Mouse (Mus musculus): ENCODE results near the gene Aox3. TPM values are rescaled to one million over a fixed set of nuclear protein-coding genes. Genes with fewer than 3 reads are reported as not detected.

The Aox3 gene
- total RNA-seq, 1 experiment, result 1.8 TPM

DNA sequence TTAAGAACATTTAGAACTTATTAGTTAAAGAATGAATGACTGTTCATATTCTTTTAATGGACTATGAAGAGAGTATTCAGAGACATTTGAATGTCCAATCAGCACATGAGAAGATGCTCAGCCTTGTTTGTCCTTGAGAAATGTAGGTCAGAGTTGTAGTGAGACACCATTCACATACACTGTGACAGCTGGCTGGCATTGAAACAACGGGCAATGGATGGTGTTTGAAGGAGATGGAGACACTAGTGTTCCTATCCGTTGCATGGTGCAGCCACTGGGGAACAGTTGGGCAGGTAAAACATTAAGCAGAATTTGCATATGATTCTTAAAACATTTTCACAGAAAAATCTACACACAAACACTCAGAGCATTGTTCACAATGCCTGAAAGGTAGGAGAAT, 5.9 kb upstream of the Aox3 start:
- DNase-seq (ENCODE audit: low read depth, low spot score), result no peak
- in situ Hi-C loops (cut with MboI; ENCODE audit: low sequenced_read_pairs in 2 of 2, unreplicated experiment in 2 of 2), result no loop called here
- Histone ChIP-seq H3K36me3 (ENCODE audit: control insufficient read depth, insufficient read depth, low read length, poor library complexity, severe bottlenecking) (no peaks in the 10 kb centered on the region), H3K9ac (ENCODE audit: insufficient read depth, low read depth, low read length, poor library complexity, severe bottlenecking) (no peak overlapping the region), H3K9me3 (ENCODE audit: control insufficient read depth, insufficient read depth, low read depth, low read length) (no peaks in the 10 kb centered on the region), H3K4me1 (ENCODE audit: control insufficient read depth in 2 of 2, insufficient read depth in 2 of 2, low read length in 2 of 2, poor library complexity in 1 of 2) (no peaks in the 10 kb centered on the region), H3K4me3 (ENCODE audit: insufficient read depth in 1 of 2, low read depth in 1 of 2, low read length in 2 of 2, poor library complexity in 1 of 2, severe bottlenecking in 1 of 2) (no peak overlapping the region), H3K27ac (ENCODE audit: insufficient read depth, low read depth, low read length, poor library complexity, severe bottlenecking) (no peak overlapping the region)
- TF ChIP-seq ZNF384 (IDR thresholded peaks at IDR 0.05; ENCODE audit: low read depth, low read length), result no peak
- no peak for TF ChIP-seq ZC3H11A (IDR thresholded peaks at IDR 0.05; ENCODE audit: borderline replicate concordance, low read depth, low read length)
- no peak for TF ChIP-seq HCFC1 (IDR thresholded peaks at IDR 0.05; ENCODE audit: borderline replicate concordance, insufficient read depth, low read length)
- TF ChIP-seq MAFK (IDR thresholded peaks at IDR 0.05; ENCODE audit: insufficient read depth, low read depth, low read length), result no peak
- no peak for TF ChIP-seq CHD2 (IDR thresholded peaks at IDR 0.05; ENCODE audit: low read depth, low read length)

DNA sequence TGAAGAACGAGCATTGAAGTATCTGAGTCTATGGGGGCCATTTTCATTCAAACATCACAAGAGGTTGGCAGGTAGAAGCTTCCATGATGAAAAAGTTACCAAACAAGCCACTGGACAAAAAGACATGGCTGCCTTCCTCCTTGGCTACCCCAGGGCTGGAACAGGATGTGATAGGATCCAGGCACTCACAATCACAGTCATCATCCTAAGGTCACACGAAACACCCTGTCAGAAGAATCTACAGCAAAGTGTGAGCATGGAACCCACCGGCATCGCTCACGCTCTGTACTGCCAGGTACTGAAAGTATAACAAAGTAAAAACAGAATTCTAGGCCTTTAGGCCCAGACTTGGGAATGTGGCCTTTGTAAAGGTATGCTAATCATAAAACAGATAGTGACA, 2.7 kb upstream of the Aox3 start:
- no peak for DNase-seq (ENCODE audit: low read depth, low spot score)
- no peak overlapping the region for H3K9ac ChIP-seq (ENCODE audit: insufficient read depth, low read depth, low read length, poor library complexity, severe bottlenecking)

DNA sequence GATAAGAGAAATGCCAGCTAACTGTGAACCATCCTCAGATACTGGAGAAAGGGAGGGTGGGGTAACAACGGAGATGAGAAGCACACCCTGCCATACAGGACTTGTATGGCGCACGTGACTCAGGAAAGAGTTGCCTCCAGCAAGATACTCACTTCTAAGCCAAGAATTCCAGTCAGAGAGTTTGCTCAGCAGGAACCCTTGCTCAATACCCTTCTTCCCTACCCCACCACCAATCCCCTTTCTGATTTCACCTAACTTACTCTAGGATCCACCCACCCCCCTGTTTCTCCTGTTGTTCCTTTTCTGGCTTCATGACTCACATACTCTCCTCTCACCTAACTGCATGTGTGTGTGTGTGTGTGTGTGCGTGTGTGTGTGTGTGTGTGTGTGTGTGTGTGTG, 1.6 kb upstream of the Aox3 start:
- H3K36me3 ChIP-seq (ENCODE audit: control insufficient read depth, insufficient read depth, low read length, poor library complexity, severe bottlenecking), result no peaks in the 10 kb centered on the region
- no peak for TF ChIP-seq ZNF384 (IDR thresholded peaks at IDR 0.05; ENCODE audit: low read depth, low read length)
- no peak for TF ChIP-seq HCFC1 (IDR thresholded peaks at IDR 0.05; ENCODE audit: borderline replicate concordance, insufficient read depth, low read length)
- TF ChIP-seq MAFK (IDR thresholded peaks at IDR 0.05; ENCODE audit: insufficient read depth, low read depth, low read length), result no peak
- TF ChIP-seq CHD2 (IDR thresholded peaks at IDR 0.05; ENCODE audit: low read depth, low read length), result no peak
- no peak for TF ChIP-seq ZC3H11A (IDR thresholded peaks at IDR 0.05; ENCODE audit: borderline replicate concordance, low read depth, low read length)
- H3K27ac ChIP-seq (ENCODE audit: insufficient read depth, low read depth, low read length, poor library complexity, severe bottlenecking), result no peak overlapping the region; the same call in 1 of the 2 replicates
- H3K4me1 ChIP-seq (ENCODE audit: control insufficient read depth in 2 of 2, insufficient read depth in 2 of 2, low read length in 2 of 2, poor library complexity in 1 of 2), result no peaks in the 10 kb centered on the region
- H3K4me3 ChIP-seq (ENCODE audit: insufficient read depth in 1 of 2, low read depth in 1 of 2, low read length in 2 of 2, poor library complexity in 1 of 2, severe bottlenecking in 1 of 2), result no peak overlapping the region
- in situ Hi-C loops (cut with MboI; ENCODE audit: low sequenced_read_pairs in 2 of 2, unreplicated experiment in 2 of 2), result no loop called here
- no peak for DNase-seq (ENCODE audit: low read depth, low spot score)
- H3K9ac ChIP-seq (ENCODE audit: insufficient read depth, low read depth, low read length, poor library complexity, severe bottlenecking), result no peak overlapping the region
- no peaks in the 10 kb centered on the region for H3K9me3 ChIP-seq (ENCODE audit: control insufficient read depth, insufficient read depth, low read depth, low read length)

More for the DNA sequence above, 2.7 kb upstream of the Aox3 start:
- Histone ChIP-seq H3K4me3 (ENCODE audit: insufficient read depth in 1 of 2, low read depth in 1 of 2, low read length in 2 of 2, poor library complexity in 1 of 2, severe bottlenecking in 1 of 2) (no peak overlapping the region), H3K4me1 (ENCODE audit: control insufficient read depth in 2 of 2, insufficient read depth in 2 of 2, low read length in 2 of 2, poor library complexity in 1 of 2) (no peaks in the 10 kb centered on the region), H3K27ac (ENCODE audit: insufficient read depth, low read depth, low read length, poor library complexity, severe bottlenecking) (no peak overlapping the region), H3K36me3 (ENCODE audit: control insufficient read depth, insufficient read depth, low read length, poor library complexity, severe bottlenecking) (no peaks in the 10 kb centered on the region), H3K9me3 (ENCODE audit: control insufficient read depth, insufficient read depth, low read depth, low read length) (no peaks in the 10 kb centered on the region)
- TF ChIP-seq ZC3H11A (IDR thresholded peaks at IDR 0.05; ENCODE audit: borderline replicate concordance, low read depth, low read length), result no peak
- no peak for TF ChIP-seq HCFC1 (IDR thresholded peaks at IDR 0.05; ENCODE audit: borderline replicate concordance, insufficient read depth, low read length)
- no peak for TF ChIP-seq ZNF384 (IDR thresholded peaks at IDR 0.05; ENCODE audit: low read depth, low read length)
- TF ChIP-seq MAFK (IDR thresholded peaks at IDR 0.05; ENCODE audit: insufficient read depth, low read depth, low read length), result no peak
- no peak for TF ChIP-seq CHD2 (IDR thresholded peaks at IDR 0.05; ENCODE audit: low read depth, low read length)
- in situ Hi-C loops (cut with MboI; ENCODE audit: low sequenced_read_pairs in 2 of 2, unreplicated experiment in 2 of 2), result no loop called here

DNA sequence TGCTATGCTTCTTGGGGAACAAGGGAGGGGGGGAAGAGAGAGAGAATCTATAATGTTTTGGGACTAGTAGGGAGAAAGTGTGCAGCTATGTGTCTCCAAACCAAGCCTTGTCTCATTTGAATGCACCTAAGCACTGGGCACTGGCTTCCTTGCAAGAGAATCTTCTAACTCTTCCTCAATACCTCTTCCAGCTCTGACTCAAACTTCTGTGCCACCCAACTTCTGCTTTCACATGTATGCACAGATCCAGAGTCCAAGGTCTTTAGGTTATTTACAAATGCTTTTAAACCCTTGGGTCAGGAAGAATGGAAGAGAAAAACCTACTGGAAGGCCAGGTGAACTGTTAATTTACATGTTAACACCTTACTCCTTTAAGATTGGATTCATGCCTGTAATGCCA, 511 bp downstream of the Aox3 start:
- H3K27ac ChIP-seq (ENCODE audit: insufficient read depth, low read depth, low read length, poor library complexity, severe bottlenecking), result no peak overlapping the region
- H3K4me3 ChIP-seq (ENCODE audit: insufficient read depth in 1 of 2, low read depth in 1 of 2, low read length in 2 of 2, poor library complexity in 1 of 2, severe bottlenecking in 1 of 2), result no peak overlapping the region
- no peaks in the 10 kb centered on the region for H3K4me1 ChIP-seq (ENCODE audit: control insufficient read depth in 2 of 2, insufficient read depth in 2 of 2, low read length in 2 of 2, poor library complexity in 1 of 2)
- in situ Hi-C loops (cut with MboI; ENCODE audit: low sequenced_read_pairs in 2 of 2, unreplicated experiment in 2 of 2), result no loop called here
- no peak for TF ChIP-seq ZC3H11A (IDR thresholded peaks at IDR 0.05; ENCODE audit: borderline replicate concordance, low read depth, low read length)
- no peak for TF ChIP-seq HCFC1 (IDR thresholded peaks at IDR 0.05; ENCODE audit: borderline replicate concordance, insufficient read depth, low read length)
- no peak for TF ChIP-seq CHD2 (IDR thresholded peaks at IDR 0.05; ENCODE audit: low read depth, low read length)
- no peak for TF ChIP-seq ZNF384 (IDR thresholded peaks at IDR 0.05; ENCODE audit: low read depth, low read length)
- no peak for TF ChIP-seq MAFK (IDR thresholded peaks at IDR 0.05; ENCODE audit: insufficient read depth, low read depth, low read length)
- H3K36me3 ChIP-seq (ENCODE audit: control insufficient read depth, insufficient read depth, low read length, poor library complexity, severe bottlenecking), result no peaks in the 10 kb centered on the region
- no peak overlapping the region for H3K9ac ChIP-seq (ENCODE audit: insufficient read depth, low read depth, low read length, poor library complexity, severe bottlenecking)
- no peak for DNase-seq (ENCODE audit: low read depth, low spot score)
- H3K9me3 ChIP-seq (ENCODE audit: control insufficient read depth, insufficient read depth, low read depth, low read length), result no peaks in the 10 kb centered on the region

DNA sequence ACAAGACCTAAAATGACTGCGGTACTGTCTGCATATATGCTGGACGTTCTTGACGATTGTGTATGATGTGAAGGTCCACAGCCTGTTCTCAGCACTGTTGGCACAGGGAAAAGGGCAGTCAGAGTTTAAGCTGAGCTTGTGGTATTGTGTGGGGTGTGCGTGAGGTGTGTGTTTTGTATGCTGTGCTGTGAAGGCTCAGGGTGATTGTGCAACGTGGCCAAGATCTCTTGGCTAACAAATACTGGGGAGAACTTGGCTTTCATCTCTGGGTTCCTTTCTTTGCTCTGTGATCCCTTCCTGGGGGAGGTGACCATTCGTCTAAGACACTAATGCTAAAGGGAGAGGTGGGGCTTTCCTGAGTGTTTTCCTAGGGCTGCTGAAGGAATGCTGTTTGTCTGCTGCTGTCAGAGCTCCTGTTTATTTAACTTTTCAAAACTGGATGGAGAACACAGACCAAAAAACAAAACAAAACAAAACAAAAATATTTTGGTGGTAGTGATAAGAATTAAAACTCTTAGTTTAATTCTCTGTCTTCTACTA, 1.2 kb downstream of the Aox3 start:
- Histone ChIP-seq H3K9me3 (ENCODE audit: control insufficient read depth, insufficient read depth, low read depth, low read length) (no peaks in the 10 kb centered on the region), H3K4me1 (ENCODE audit: control insufficient read depth in 2 of 2, insufficient read depth in 2 of 2, low read length in 2 of 2, poor library complexity in 1 of 2) (no peaks in the 10 kb centered on the region), H3K4me3 (ENCODE audit: insufficient read depth in 1 of 2, low read depth in 1 of 2, low read length in 2 of 2, poor library complexity in 1 of 2, severe bottlenecking in 1 of 2) (no peak overlapping the region), H3K9ac (ENCODE audit: insufficient read depth, low read depth, low read length, poor library complexity, severe bottlenecking) (no peak overlapping the region), H3K27ac (ENCODE audit: insufficient read depth, low read depth, low read length, poor library complexity, severe bottlenecking) (no peak overlapping the region), H3K36me3 (ENCODE audit: control insufficient read depth, insufficient read depth, low read length, poor library complexity, severe bottlenecking) (no peaks in the 10 kb centered on the region)
- TF ChIP-seq MAFK (IDR thresholded peaks at IDR 0.05; ENCODE audit: insufficient read depth, low read depth, low read length) (no peak), HCFC1 (IDR thresholded peaks at IDR 0.05; ENCODE audit: borderline replicate concordance, insufficient read depth, low read length) (no peak), ZC3H11A (IDR thresholded peaks at IDR 0.05; ENCODE audit: borderline replicate concordance, low read depth, low read length) (no peak), CHD2 (IDR thresholded peaks at IDR 0.05; ENCODE audit: low read depth, low read length) (no peak), ZNF384 (IDR thresholded peaks at IDR 0.05; ENCODE audit: low read depth, low read length) (no peak)
- in situ Hi-C loops (cut with MboI; ENCODE audit: low sequenced_read_pairs in 2 of 2, unreplicated experiment in 2 of 2), result no loop called here
- DNase-seq (ENCODE audit: low read depth, low spot score), result no peak

Data from ES-E14 (cell line).